In the genomic region with DNA sequence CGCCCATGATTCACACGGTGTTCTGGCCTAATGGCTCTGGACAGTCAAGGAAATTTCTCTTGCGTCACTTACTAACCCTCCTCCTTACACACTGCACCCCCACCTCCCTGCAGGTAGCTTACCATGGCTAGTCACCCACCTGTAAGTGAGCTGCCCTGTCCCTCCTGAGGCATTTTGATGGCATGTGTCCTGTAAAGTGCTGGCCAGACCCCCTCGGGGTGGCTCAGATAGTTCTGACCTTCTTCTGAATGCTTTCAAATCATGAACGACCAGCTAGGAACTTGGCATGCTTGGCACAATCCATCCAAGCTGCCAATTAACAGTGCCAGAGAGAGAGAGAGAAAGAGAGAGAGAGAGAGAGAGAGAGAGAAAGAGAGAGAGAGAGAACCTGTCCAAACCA, we compare ENCODE assay signal across 21 mouse cellular contexts.
DNase-seq lines count a peak whose midpoint lies in the region; ATAC-seq lines count a peak whose summit lies in the region.
"Had no signal": no experiment of that assay in that cellular context is flagged by ENCODE, and none has a peak within 500 bp of the region (broad histone marks: within the 10 kb centered on the region; RNA-seq: fewer than 3 reads in every experiment).

No protein-coding gene starts in this region.

- intact Hi-C loops in left cerebral cortex, postnatal 14 days (cut with DNase I) = no loop called here

- DNase-seq in cerebellum, postnatal 10 days = peak; percentile 56
- DNase-seq in cerebellum, adult 9-10 months = no peak
- DNase-seq in cerebellum, postnatal 14 days = peak; percentile 33 to 34
- DNase-seq in Muller cell, postnatal 12 days (ENCODE audit: inconsistent ontology term) = peak; percentile 57
- DNase-seq in left cerebral cortex, postnatal 14 days (ENCODE audit: low spot score in 2 of 2) = no peak
- DNase-seq: adrenal gland, adult 2 months; adrenal gland, adult 8-10 months; adrenal gland, postnatal 10 days; adrenal gland, postnatal 14 days; adrenal gland, postnatal 25 days; adrenal gland, postnatal 36 days; B cell, adult 2 months; cerebellum, adult 11 months; cerebellum, adult 11-12 months; cerebellum, adult 18-20 months; cerebellum, adult 2 months; cerebellum, adult 8-10 months had no signal

- ATAC-seq in cerebellum, adult (ENCODE audit: insufficient number of reproducible peaks, low FRiP score, low TSS enrichment) = no peak
- ATAC-seq: activated CD4-positive, CD25-positive, alpha-beta regulatory T cell, adult 4 months; CD4-positive, CD25-positive, alpha-beta regulatory T cell, adult 4 months; Patski had no signal

Comparison
In these comparisons a context has a peak if more than half of its experiments do, and no peak if none do; other contexts are left out.
1. DNase-seq: peak in cerebellum, postnatal 10 days (2 of 2), cerebellum, postnatal 14 days (2 of 2) and Muller cell, postnatal 12 days (single experiment); none in cerebellum, adult 9-10 months (single experiment) and left cerebral cortex, postnatal 14 days (0 of 2).